Mouse (Mus musculus): Measurements from ENCODE around the gene Rps29.
"Not testable (repeated sequence)": the region's sequence is repeated elsewhere in the genome, so short reads cannot be mapped to it uniquely, and the experiment has no call there.

Rps29 gene

GRCm38 (mm10) chr12:69177526-69177925 is 18.5 kb upstream of the Rps29 start:
- no peak for DNase-seq

DNA sequence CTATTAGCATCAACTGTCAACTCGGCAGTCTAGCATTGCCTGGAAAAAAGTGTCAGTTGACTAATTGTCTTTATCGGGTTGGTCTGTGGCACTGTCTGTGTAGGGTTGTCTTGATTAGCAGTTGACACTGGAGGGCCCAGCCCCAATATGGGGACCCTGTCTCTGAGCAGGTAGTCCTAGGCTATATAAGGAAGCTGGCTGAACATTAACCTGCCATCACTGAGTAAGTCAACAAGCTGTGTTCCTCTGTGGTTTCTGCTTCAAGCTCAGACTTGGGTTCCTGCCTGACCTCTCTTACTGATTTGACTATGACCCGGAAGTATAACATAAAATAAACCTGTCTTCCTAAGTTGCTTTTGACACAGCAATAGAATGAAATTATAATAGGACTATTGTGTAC is 17.0 kb upstream of the Rps29 start:
- no peak for DNase-seq

- DNase-seq, result no peak
Measured at GRCm38 (mm10) chr12:69171307-69171706, 12.3 kb upstream of the Rps29 start.

DNA sequence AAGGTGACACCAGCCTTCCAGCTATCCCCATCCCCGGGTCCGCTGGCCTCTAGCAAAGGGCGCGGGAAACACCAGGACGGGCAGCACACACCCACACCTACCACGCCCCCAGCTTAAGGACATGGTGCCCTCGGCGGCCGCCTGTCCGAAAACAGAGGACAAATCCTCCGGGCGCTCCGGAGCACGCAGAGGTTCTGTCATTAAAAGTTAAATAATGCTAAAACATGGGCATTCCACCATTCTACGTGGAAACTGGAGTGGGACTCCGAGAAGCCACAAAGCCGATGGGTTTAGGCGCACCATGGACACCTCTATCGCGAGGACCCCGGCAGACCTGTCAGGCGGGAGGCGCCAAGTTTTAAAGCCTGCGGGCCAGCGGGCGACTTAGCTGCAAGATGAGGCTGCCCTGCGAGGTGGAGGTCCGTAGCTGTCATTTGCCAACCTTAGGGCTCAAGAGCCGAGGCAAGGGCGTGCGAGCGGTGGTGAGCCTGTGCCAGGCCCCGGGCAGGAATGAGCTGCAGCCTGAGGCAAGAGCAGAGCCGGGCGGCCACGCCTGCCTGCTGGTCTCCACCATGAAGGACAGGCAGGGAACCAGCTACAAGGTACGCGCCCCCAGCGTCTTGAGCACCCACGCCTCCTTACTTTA is 9.6 kb upstream of the Rps29 start, which contains the start of gene Lrr1:
Gene Lrr1 (plus strand): TSS at position 354 of the 646 bp plus-strand sequence.
- peak; percentile 89 to 91 for DNase-seq

GRCm38 (mm10) chr12:69167656-69168460 is 8.9 kb upstream of the Rps29 start:
- no peak for DNase-seq

GRCm38 (mm10) chr12:69166861-69167581 is 8.0 kb upstream of the Rps29 start:
- not testable (repeated sequence) for DNase-seq

GRCm38 (mm10) chr12:69164904-69165303 is 5.9 kb upstream of the Rps29 start:
- no peak for DNase-seq

- DNase-seq, result not testable (repeated sequence)
Measured at GRCm38 (mm10) chr12:69163586-69163985, 4.6 kb upstream of the Rps29 start.

DNA sequence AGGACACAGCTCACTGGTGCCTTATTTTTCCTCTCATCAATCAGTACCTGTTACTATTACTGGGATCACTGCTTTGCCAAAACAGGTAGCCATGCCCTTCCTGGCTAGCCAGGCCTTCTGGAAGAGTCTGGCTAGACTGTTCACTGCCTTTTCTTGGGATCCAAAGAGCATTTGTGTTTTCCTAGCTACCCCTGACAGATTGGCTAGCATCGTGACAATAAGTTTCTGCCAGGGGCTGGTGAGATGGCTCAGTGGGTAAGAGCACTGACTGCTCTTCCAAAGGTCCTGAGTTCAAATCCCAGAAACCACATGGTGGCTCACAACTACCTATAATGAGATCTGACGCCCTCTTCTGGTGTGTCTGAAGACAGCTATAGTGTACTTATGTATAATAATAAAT is 1.7 kb upstream of the Rps29 start:
- DNase-seq, result not testable (repeated sequence)

DNA sequence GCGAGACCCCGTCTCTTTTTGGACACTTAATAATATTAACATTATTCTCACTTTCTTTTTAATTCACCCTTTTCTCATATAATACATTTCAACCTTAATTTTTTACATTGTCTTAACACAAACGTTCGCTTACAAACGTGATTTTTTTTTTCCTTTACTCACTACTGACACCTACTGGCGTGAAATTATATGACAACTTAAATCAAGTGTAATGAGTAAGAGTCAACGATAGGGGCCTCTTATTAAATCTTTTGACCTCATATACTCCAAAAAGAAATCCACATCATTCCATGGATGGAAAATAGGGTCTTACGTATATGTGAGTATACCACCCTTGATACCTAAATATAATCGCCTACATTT is 573 bp upstream of the Rps29 start:
- DNase-seq, result peak in 1 of 2 experiments; percentile 10

- DNase-seq, result no peak
Measured at GRCm38 (mm10) chr12:69158366-69158764, 621 bp downstream of the Rps29 start.

DNA sequence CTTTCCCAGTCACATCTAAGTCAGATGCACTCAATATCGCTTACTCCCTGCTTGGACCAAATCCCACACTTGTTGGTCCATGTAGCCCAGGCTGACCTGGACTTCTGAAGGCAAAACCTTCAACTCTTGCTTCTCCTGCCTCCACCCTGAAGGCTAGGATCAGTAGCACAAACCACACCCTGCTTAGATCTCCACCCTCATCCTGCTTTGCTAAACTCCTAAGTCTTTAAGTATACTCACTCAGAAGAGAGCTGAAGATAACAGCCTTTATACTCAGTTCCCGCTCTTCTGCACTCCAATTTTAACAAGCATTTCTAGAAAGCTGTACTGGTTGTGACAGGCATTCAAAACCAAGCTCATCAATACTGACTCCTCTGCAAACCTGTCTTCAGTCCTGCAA is 1.9 kb downstream of the Rps29 start:
- no peak for DNase-seq

DNA sequence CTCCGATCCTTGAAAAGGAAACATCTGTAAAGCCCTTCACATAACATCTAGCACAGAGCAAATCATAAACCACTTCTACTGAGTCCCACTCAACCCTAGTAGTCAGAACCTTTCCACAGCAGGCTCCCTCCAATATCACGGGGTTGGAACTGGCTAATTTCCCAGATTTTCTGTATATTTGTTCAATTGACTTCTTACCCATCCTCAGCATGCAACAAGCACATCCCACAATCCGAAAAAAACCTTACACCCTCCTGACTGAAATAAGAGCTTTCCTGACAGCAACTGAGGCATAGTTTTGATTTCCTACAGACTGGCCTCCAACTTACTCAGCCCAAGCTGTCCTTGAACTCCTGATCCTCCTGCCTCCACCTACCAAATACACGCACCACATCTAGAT is 2.5 kb downstream of the Rps29 start:
- no peak for DNase-seq

DNA sequence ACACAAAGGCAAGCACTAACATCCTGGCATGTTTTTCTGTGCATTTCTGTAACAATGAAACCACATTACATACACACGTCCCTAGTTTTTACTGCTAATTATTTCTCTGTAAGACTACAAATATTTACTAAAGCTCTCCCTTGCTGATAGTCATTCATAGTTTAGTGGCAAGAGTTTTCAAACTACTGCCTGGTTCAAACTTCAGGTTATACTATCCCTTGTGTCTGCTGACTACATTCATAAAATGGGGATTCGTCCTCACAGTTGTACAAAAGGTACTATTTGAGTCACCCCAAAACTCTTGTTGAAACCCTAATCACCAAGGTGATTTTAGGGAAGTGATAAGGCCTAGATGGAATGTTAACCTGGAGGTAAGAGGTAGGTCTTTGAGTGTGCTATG is 3.1 kb downstream of the Rps29 start:
- DNase-seq, result no peak

- DNase-seq, result no peak
Measured at GRCm38 (mm10) chr12:69150049-69150448, 8.9 kb downstream of the Rps29 start.

GRCm38 (mm10) chr12:69147166-69147735 is 11.7 kb downstream of the Rps29 start:
- DNase-seq, result no peak

- no peak for DNase-seq
Measured at GRCm38 (mm10) chr12:69143460-69143859, 15.5 kb downstream of the Rps29 start.

DNA sequence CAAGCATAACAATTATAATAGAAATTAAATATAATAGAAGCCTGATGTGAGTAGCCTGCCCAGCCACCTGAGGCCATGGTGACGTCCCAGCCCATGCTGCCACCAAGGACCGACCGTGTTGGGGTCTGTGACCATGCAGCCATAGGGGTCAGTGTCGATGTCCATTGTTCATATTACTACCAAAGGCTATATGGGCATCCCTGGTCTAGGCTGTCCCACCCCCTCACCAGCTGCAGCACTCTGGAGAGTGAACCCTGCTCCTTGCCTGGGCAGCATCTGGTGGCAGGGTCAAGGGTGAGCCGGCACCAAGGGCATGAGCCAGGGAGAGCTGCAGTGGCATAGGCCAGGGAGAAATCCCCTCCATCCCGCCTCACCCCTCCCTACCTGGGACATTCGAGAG is 19.1 kb downstream of the Rps29 start:
- no peak for DNase-seq

- DNase-seq, result no peak
Measured at GRCm38 (mm10) chr12:69139201-69139600, 19.8 kb downstream of the Rps29 start.

- peak; percentile 59 to 63 for DNase-seq
Measured at GRCm38 (mm10) chr12:69131981-69132380, 27.0 kb downstream of the Rps29 start.

GRCm38 (mm10) chr12:69131267-69131666 is 27.7 kb downstream of the Rps29 start:
- DNase-seq, result no peak

- no peak for DNase-seq
Measured at GRCm38 (mm10) chr12:69130486-69130885, 28.5 kb downstream of the Rps29 start.

GRCm38 (mm10) chr12:69129634-69130310 is 29.2 kb downstream of the Rps29 start:
- no peak for DNase-seq
